Mouse (Mus musculus): Measurements from ENCODE around the gene Olfr531.

- TF ChIP-seq TAL1 (IDR thresholded peaks at IDR 0.05; ENCODE audit: low read length) (no peak), GATA1 (IDR thresholded peaks at IDR 0.05; ENCODE audit: low read length) (no peak)
Observed at GRCm38 (mm10) chr7:140376231-140376630, 26.5 kb downstream of the Olfr531 start, which contains the start of gene Olfr530.
